Mouse (Mus musculus) thymus, postnatal 14 days (tissue): ENCODE data around the gene Ermard.
"Not testable (repeated sequence)": the region's sequence is repeated elsewhere in the genome, so short reads cannot be mapped to it uniquely, and the experiment has no call there.

Experiments used
- DNase-seq: peaks from one replicate; pipeline ENCODE4 v3.0.0; 2021

Ermard gene

GRCm38 (mm10) chr17:15041175-15041729, at the start of gene Ermard, which contains the start of the genes Tcte3 and Gm3448:
Gene Ermard (plus strand): TSS chr17:15041208.
Gene Tcte3 (minus strand): TSS chr17:15041488.
Gene Gm3448 (minus strand): TSS chr17:15041537.
- DNase-seq, result peak; percentile 51

GRCm38 (mm10) chr17:14992522-14993138, 48.4 kb upstream of the Ermard start:
- not testable (repeated sequence) for DNase-seq

GRCm38 (mm10) chr17:14993139-14993832, 47.7 kb upstream of the Ermard start:
- not testable (repeated sequence) for DNase-seq

- DNase-seq, result not testable (repeated sequence)
These were observed 46.9 kb upstream of the Ermard start for GRCm38 (mm10) chr17:14994140-14994539.

- not testable (repeated sequence) for DNase-seq
These were observed 41.0 kb upstream of the Ermard start for GRCm38 (mm10) chr17:15000047-15000446.

GRCm38 (mm10) chr17:15009088-15009487, 31.9 kb upstream of the Ermard start:
- DNase-seq, result not testable (repeated sequence)

GRCm38 (mm10) chr17:15009706-15010413, 31.1 kb upstream of the Ermard start, which contains the start of gene Gm3435:
Gene Gm3435 (plus strand): TSS chr17:15010176.
- not testable (repeated sequence) for DNase-seq

- peak; percentile 3 for DNase-seq
These were observed 19.3 kb upstream of the Ermard start for GRCm38 (mm10) chr17:15021503-15022220.

- DNase-seq, result not testable (repeated sequence)
These were observed 17.0 kb upstream of the Ermard start for GRCm38 (mm10) chr17:15023878-15024492.

GRCm38 (mm10) chr17:15024502-15025193, 16.4 kb upstream of the Ermard start:
- not testable (repeated sequence) for DNase-seq

- not testable (repeated sequence) for DNase-seq
These were observed 15.5 kb upstream of the Ermard start for GRCm38 (mm10) chr17:15025513-15025912.

- DNase-seq, result not testable (repeated sequence)
These were observed 9.6 kb upstream of the Ermard start for GRCm38 (mm10) chr17:15031414-15031813.

- DNase-seq, result not testable (repeated sequence)
These were observed 553 bp upstream of the Ermard start for GRCm38 (mm10) chr17:15040455-15040854.

GRCm38 (mm10) chr17:15050338-15050737, 9.3 kb downstream of the Ermard start:
- not testable (repeated sequence) for DNase-seq

- not testable (repeated sequence) for DNase-seq
These were observed 11.8 kb downstream of the Ermard start for GRCm38 (mm10) chr17:15052766-15053165.

- not testable (repeated sequence) for DNase-seq
These were observed 12.3 kb downstream of the Ermard start for GRCm38 (mm10) chr17:15053183-15053828.

- not testable (repeated sequence) for DNase-seq
These were observed 12.8 kb downstream of the Ermard start for GRCm38 (mm10) chr17:15053829-15054200.

- DNase-seq, result no peak
These were observed 14.9 kb downstream of the Ermard start for GRCm38 (mm10) chr17:15055925-15056324.

GRCm38 (mm10) chr17:15058161-15058591, 17.2 kb downstream of the Ermard start:
- DNase-seq, result no peak

- no peak for DNase-seq
These were observed 18.6 kb downstream of the Ermard start for GRCm38 (mm10) chr17:15059646-15060045.

- no peak for DNase-seq
These were observed 19.3 kb downstream of the Ermard start for GRCm38 (mm10) chr17:15060356-15060755.
